Mouse (Mus musculus) brain, embryonic 14.5 days (tissue): ENCODE results near the gene Pus10.

Experiments used
- CTCF ChIP-seq: fragments of 200-500 bp; IDR thresholded peaks from 2 replicates; pipeline ENCODE4 v1.5.1; 2012; ENCODE audit warnings: inconsistent platforms, mild to moderate bottlenecking, moderate library complexity, borderline replicate concordance; ENCODE audit not compliant: insufficient read depth, insufficient read length; ENCODE audit errors: extremely low read depth
- POLR2A ChIP-seq: fragments of 200-500 bp; IDR thresholded peaks from 2 replicates; pipeline ENCODE4 v1.6.1; 2012; ENCODE audit warnings: mild to moderate bottlenecking, inconsistent platforms, borderline replicate concordance; ENCODE audit not compliant: poor library complexity, insufficient read depth, insufficient read length, severe bottlenecking; ENCODE audit errors: extremely low read depth

- TF ChIP-seq CTCF (no peak), POLR2A (no peak)
These were observed 92.7 kb downstream of the Pus10 start for GRCm38 (mm10) chr11:23758218-23758617.
